In the genomic region with DNA sequence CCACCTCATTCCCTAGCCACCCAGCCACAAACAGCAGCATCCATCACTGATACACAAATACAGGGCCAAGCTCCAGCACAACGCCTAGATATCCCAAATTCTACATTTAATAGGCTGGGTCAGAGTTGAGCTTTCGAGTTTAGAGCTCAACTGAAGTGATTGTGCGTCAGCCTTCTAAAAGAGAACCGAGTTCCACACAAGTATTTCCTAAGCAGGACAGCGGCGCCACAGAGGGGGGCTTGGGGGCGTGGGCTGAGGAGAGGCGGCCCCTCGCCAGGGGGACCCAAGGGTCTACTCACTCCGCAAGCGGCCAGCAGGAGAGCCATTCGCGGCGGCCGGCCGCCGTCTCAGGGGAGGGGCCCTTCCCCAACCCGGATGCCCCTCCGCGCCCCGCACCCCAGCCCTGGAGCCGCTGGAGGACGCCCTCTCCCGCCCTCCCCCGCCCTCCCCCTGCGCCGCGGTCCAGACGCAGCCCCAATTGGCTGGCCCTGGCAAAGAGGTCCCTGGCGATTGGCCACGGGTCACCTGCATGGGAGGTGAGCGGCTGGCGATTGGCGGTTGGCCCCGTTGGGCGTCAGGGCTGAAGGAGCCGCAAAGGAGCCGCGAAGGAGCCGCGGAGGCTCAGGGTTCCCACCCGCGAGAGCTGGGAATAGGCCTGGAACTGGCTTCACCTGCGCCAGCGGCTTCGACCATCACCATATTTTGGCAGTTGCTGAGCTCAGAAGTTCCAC, we compare ENCODE assay signal across 8 mouse cellular contexts.
DNase-seq lines count a peak whose midpoint lies in the region; ATAC-seq and TF ChIP-seq lines count a peak whose summit lies in the region.

No protein-coding gene starts in this region.

- TF ChIP-seq CTCF in CH12.LX (conservative IDR thresholded peaks at IDR 0.05 in 1 of 2, IDR thresholded peaks at IDR 0.05 in 1 of 2; ENCODE audit: low read depth in 2 of 2, low read length in 2 of 2) = no peak

- in situ Hi-C loops in CH12.LX (cut with MboI; ENCODE audit: low pct_ligation_motif_present, low pct_unique_long_range_greater_than_20kb, low sequenced_read_pairs) = no loop called here

- peaks cover 34% of the 10 kb centered on the region for H3K79me2 ChIP-seq in CH12.LX (replicated peaks; ENCODE audit: control insufficient read depth, extremely low read depth, insufficient read depth, poor library complexity, severe bottlenecking)

- peak overlapping the region; percentile 63 for H3K27ac ChIP-seq in CH12.LX (ENCODE audit: insufficient read depth, low read depth)
- peak overlapping the region; percentile 78 for H3K27ac ChIP-seq in forebrain, embryonic 11.5 days (ENCODE audit: low read depth, low read length)
- H3K27ac ChIP-seq in heart, embryonic 16.5 days (ENCODE audit: low read length) = peak overlapping the region; percentile 89
- H3K27ac ChIP-seq in liver, embryonic 15.5 days (replicated peaks) = peak overlapping the region; percentile 86
- no peak overlapping the region for H3K27ac ChIP-seq in neural tube, embryonic 12.5 days

- peak; percentile 89 for TF ChIP-seq POLR2A in CH12.LX (IDR thresholded peaks at IDR 0.05; ENCODE audit: low read depth, low read length)

- peak; percentile 93 for DNase-seq in CH12.LX (ENCODE audit: extremely low read depth)
- DNase-seq in c-Kit-positive CD71-positive TER-119-negative erythroid progenitor cells, embryonic 14.5 days (ENCODE audit: low read depth) = peak; percentile 88
- peak; percentile 96 for DNase-seq in forebrain, embryonic 11.5 days (ENCODE audit: low spot score)
- DNase-seq in kidney, postnatal 36 days = peak; percentile 97 to 99
- DNase-seq in telencephalon, adult 2 months (ENCODE audit: low read depth, low spot score) = peak; percentile 58

- dilution Hi-C loops in CH12.LX (cut with MboI; ENCODE audit: extremely low pct_ligation_motif_present, extremely low pct_unique_long_range_greater_than_20kb, low sequenced_read_pairs) = no loop called here

- peak overlapping the region; percentile 64 for H3K4me2 ChIP-seq in CH12.LX (ENCODE audit: insufficient read depth, low read depth, poor library complexity, severe bottlenecking)
- peak overlapping the region; percentile 56 for H3K4me2 ChIP-seq in forebrain, embryonic 11.5 days (ENCODE audit: low read depth, low read length, severe bottlenecking)
- H3K4me2 ChIP-seq in heart, embryonic 16.5 days (ENCODE audit: low read depth, low read length) = peak overlapping the region; percentile 91
- peak overlapping the region; percentile 76 for H3K4me2 ChIP-seq in liver, embryonic 15.5 days
- H3K4me2 ChIP-seq in neural tube, embryonic 12.5 days (replicated peaks) = peak overlapping the region; percentile 81

- H3K4me1 ChIP-seq in CH12.LX (ENCODE audit: control insufficient read depth in 1 of 2, insufficient read depth in 2 of 2) = peaks cover 9 to 41% of the 10 kb centered on the region in 2 experiments
- H3K4me1 ChIP-seq in forebrain, embryonic 11.5 days (replicated peaks; ENCODE audit: control insufficient read depth, insufficient read depth, low read length) = peaks cover 2% of the 10 kb centered on the region; the same call in 1 of the 2 replicates
- peaks cover 29% of the 10 kb centered on the region for H3K4me1 ChIP-seq in heart, embryonic 16.5 days (ENCODE audit: control insufficient read depth, insufficient read depth, low read length)
- H3K4me1 ChIP-seq in liver, embryonic 15.5 days (replicated peaks) = peaks cover 62% of the 10 kb centered on the region
- peaks cover 13% of the 10 kb centered on the region for H3K4me1 ChIP-seq in neural tube, embryonic 12.5 days

- H3K4me3 ChIP-seq in CH12.LX (replicated peaks in 1 of 3; ENCODE audit: low read depth in 2 of 3, low read length in 2 of 3, poor library complexity in 1 of 3) = peak overlapping the region; percentile 69 to 95 (median 70)
- peak overlapping the region; percentile 46 for H3K4me3 ChIP-seq in forebrain, embryonic 11.5 days (ENCODE audit: low read depth, low read length)
- peak overlapping the region; percentile 66 for H3K4me3 ChIP-seq in heart, embryonic 16.5 days (ENCODE audit: low read length)
- H3K4me3 ChIP-seq in liver, embryonic 15.5 days (replicated peaks) = peak overlapping the region; percentile 73
- H3K4me3 ChIP-seq in neural tube, embryonic 12.5 days = peak overlapping the region; percentile 51

- TF ChIP-seq RAD21 in CH12.LX (IDR thresholded peaks at IDR 0.05; ENCODE audit: low read depth, low read length) = no peak

- under 1% methylated on average over 37 of the region's 46 CpGs for WGBS in forebrain, embryonic 11.5 days
- under 1% methylated on average over 38 of the region's 46 CpGs for WGBS in heart, embryonic 16.5 days
- under 1% methylated on average over 46 of the region's 46 CpGs for WGBS in liver, embryonic 15.5 days (ENCODE audit: insufficient replicate concordance)
- WGBS in neural tube, embryonic 12.5 days = under 1% methylated on average over 46 of the region's 46 CpGs

- ATAC-seq in forebrain, embryonic 11.5 days (replicated peaks; ENCODE audit: low FRiP score) = peak; percentile 100
- ATAC-seq in heart, embryonic 16.5 days (replicated peaks; ENCODE audit: extremely low read depth, insufficient read depth, low FRiP score) = peak; percentile 98
- ATAC-seq in liver, embryonic 15.5 days (ENCODE audit: insufficient read depth) = peak; percentile 100
- peak; percentile 99 for ATAC-seq in neural tube, embryonic 12.5 days (ENCODE audit: low FRiP score, low read depth)

- TF ChIP-seq EP300 in CH12.LX (IDR thresholded peaks at IDR 0.05; ENCODE audit: low read length) = no peak

- no peaks in the 10 kb centered on the region for H3K36me3 ChIP-seq in CH12.LX (replicated peaks in 1 of 2; ENCODE audit: control insufficient read depth in 1 of 2, insufficient read depth in 1 of 2, low read length in 1 of 2)
- H3K36me3 ChIP-seq in forebrain, embryonic 11.5 days (ENCODE audit: control insufficient read depth, insufficient read depth, low read length) = no peaks in the 10 kb centered on the region
- H3K36me3 ChIP-seq in heart, embryonic 16.5 days (ENCODE audit: control insufficient read depth, insufficient read depth) = no peaks in the 10 kb centered on the region
- no peaks in the 10 kb centered on the region for H3K36me3 ChIP-seq in liver, embryonic 15.5 days (replicated peaks)
- H3K36me3 ChIP-seq in neural tube, embryonic 12.5 days = no peaks in the 10 kb centered on the region

- H3K27me3 ChIP-seq in CH12.LX (replicated peaks) = no peaks in the 10 kb centered on the region
- no peaks in the 10 kb centered on the region for H3K27me3 ChIP-seq in forebrain, embryonic 11.5 days (ENCODE audit: control insufficient read depth, insufficient read depth, low read length)
- no peaks in the 10 kb centered on the region for H3K27me3 ChIP-seq in heart, embryonic 16.5 days (ENCODE audit: control insufficient read depth, insufficient read depth, low read length)
- H3K27me3 ChIP-seq in liver, embryonic 15.5 days = no peaks in the 10 kb centered on the region
- H3K27me3 ChIP-seq in neural tube, embryonic 12.5 days (replicated peaks) = no peaks in the 10 kb centered on the region

- H3K9ac ChIP-seq in CH12.LX (ENCODE audit: insufficient read depth, low read depth) = peak overlapping the region; percentile 94
- peak overlapping the region; percentile 72 for H3K9ac ChIP-seq in forebrain, embryonic 11.5 days (ENCODE audit: low read length)
- H3K9ac ChIP-seq in heart, embryonic 16.5 days (ENCODE audit: low read length) = peak overlapping the region; percentile 79
- H3K9ac ChIP-seq in liver, embryonic 15.5 days = peak overlapping the region; percentile 77
- H3K9ac ChIP-seq in neural tube, embryonic 12.5 days = peak overlapping the region; percentile 51

- H3K9me3 ChIP-seq in CH12.LX (replicated peaks; ENCODE audit: low read length) = no peaks in the 10 kb centered on the region
- no peaks in the 10 kb centered on the region for H3K9me3 ChIP-seq in forebrain, embryonic 11.5 days (ENCODE audit: control insufficient read depth, low read length)
- no peaks in the 10 kb centered on the region for H3K9me3 ChIP-seq in heart, embryonic 16.5 days (replicated peaks; ENCODE audit: control insufficient read depth, low read length)
- no peaks in the 10 kb centered on the region for H3K9me3 ChIP-seq in liver, embryonic 15.5 days (replicated peaks)
- no peaks in the 10 kb centered on the region for H3K9me3 ChIP-seq in neural tube, embryonic 12.5 days

TF ChIP-seq in CH12.LX, 34 proteins besides CTCF, POLR2A, EP300 and RAD21 (continues in another document):
- TF ChIP-seq MAX (IDR thresholded peaks at IDR 0.05; ENCODE audit: low read length) (peak; percentile 87; the same call in 1 of the 2 replicates), ETS1 (conservative IDR thresholded peaks at IDR 0.05; ENCODE audit: low read depth, low read length) (no peak), MEF2A (IDR thresholded peaks at IDR 0.05; ENCODE audit: borderline replicate concordance, low read depth, low read length) (0 out of 2 replicates have a peak, but pooled peaks have one; percentile 17), CHD2 (IDR thresholded peaks at IDR 0.05; ENCODE audit: low read length) (peak; percentile 88), E2F4 (IDR thresholded peaks at IDR 0.05; ENCODE audit: insufficient replicate concordance, low read depth, low read length) (no peak), RCOR1 (conservative IDR thresholded peaks at IDR 0.05; ENCODE audit: low read depth, low read length) (no peak), MYC (IDR thresholded peaks at IDR 0.05; ENCODE audit: low read depth, low read length) (no peak), ZNF384 (IDR thresholded peaks at IDR 0.05; ENCODE audit: low read depth, low read length) (no peak), NELFE (IDR thresholded peaks at IDR 0.05; ENCODE audit: low read depth, low read length) (peak; percentile 84), MAZ (IDR thresholded peaks at IDR 0.05; ENCODE audit: low read depth, low read length) (peak; percentile 77), ZMIZ1 (IDR thresholded peaks at IDR 0.05; ENCODE audit: low read depth, low read length) (peak; percentile 75), TCF12 (IDR thresholded peaks at IDR 0.05; ENCODE audit: low read depth, low read length) (peak; percentile 75), MAFK (IDR thresholded peaks at IDR 0.05; ENCODE audit: insufficient replicate concordance, low read length) (no peak), MXI1 (IDR thresholded peaks at IDR 0.05; ENCODE audit: low read depth, low read length) (peak; percentile 69), HCFC1 (IDR thresholded peaks at IDR 0.05; ENCODE audit: low read depth, low read length) (peak; percentile 63), USF2 (conservative IDR thresholded peaks at IDR 0.05; ENCODE audit: low read depth, low read length) (no peak), IRF4 (IDR thresholded peaks at IDR 0.05; ENCODE audit: low read depth, low read length) (no peak), JUN (IDR thresholded peaks at IDR 0.05; ENCODE audit: insufficient read depth, low read depth, low read length) (no peak), POLR2AphosphoS2 (IDR thresholded peaks at IDR 0.05; ENCODE audit: low read depth, low read length) (peak; percentile 62; the same call in 1 of the 2 replicates), NRF1 (IDR thresholded peaks at IDR 0.05; ENCODE audit: low read depth, low read length) (peak; percentile 40; the same call in 1 of the 2 replicates), SMC3 (IDR thresholded peaks at IDR 0.05; ENCODE audit: low read depth, low read length) (no peak)
